Mouse (Mus musculus): Measurements from ENCODE around the gene N4bp1. TPM values are rescaled to one million over a fixed set of nuclear protein-coding genes. Genes with fewer than 3 reads are reported as not detected.

N4bp1 gene
- polyA plus RNA-seq, 1 experiment from 2014 or later, result 5.4 TPM

DNA sequence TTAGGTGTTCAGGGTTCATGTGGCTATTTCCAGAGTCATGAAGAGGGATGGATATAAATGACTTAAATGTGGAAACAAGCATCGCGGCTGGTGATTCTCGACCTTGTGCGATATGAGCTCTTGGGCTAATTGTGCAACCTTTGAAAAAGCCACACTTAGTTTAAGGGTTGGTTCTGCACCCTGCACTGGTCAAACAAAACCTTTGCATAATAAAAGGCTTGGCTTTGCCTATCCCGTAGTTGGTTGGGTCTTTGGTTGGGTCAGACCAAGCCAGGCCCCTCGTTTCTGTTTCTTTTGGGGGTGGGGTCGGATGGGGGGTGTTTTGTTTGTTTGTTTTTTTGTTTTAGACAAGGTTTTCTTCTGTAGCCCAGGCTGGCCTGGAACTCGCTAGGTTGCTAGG lies 17.6 kb upstream of the N4bp1 start:
- no peaks in the 10 kb centered on the region for H3K9me3 ChIP-seq (ENCODE audit: control insufficient read depth)
- no peaks in the 10 kb centered on the region for H3K36me3 ChIP-seq (ENCODE audit: control insufficient read depth, insufficient read depth)
- TF ChIP-seq CTCF (IDR thresholded peaks at IDR 0.05; ENCODE audit: low read depth), result no peak
- no peak overlapping the region for H3K4me2 ChIP-seq (replicated peaks; ENCODE audit: low read depth)
- H3K27ac ChIP-seq (ENCODE audit: low read depth, low read length), result no peak overlapping the region
- no peak overlapping the region for H3K9ac ChIP-seq (ENCODE audit: low read depth, low read length)
- no peaks in the 10 kb centered on the region for H3K4me1 ChIP-seq (replicated peaks; ENCODE audit: control insufficient read depth, insufficient read depth, low read length)
- no peak overlapping the region for H3K4me3 ChIP-seq (ENCODE audit: low read depth, low read length)
- no peak for ATAC-seq
- 76% methylated on average over 8 of the region's 8 CpGs for WGBS
- H3K27me3 ChIP-seq (replicated peaks; ENCODE audit: control insufficient read depth, insufficient read depth, low read length), result no peaks in the 10 kb centered on the region

DNA sequence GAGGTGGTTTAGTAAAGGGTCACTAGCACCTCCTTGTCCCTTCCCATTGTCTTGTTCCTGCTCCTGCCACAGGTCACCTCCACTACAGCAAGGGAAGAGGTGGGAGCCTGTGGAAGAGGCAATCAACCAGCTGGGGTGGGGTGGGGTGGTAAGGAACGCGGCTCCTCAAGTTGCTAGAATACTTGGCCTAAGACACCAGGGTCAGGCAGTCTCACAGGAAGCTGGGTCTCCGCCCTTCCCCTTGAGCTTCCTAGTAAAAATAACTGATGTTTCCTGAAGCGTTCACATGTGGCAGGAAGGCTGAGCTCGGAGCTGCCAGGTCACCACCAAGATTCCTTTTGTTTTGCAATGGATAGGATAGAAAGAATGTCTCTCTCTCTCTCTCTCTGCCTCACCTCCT lies 16.9 kb upstream of the N4bp1 start:
- 36% methylated on average over 5 of the region's 5 CpGs for WGBS
- H3K9ac ChIP-seq (ENCODE audit: low read depth, low read length), result no peak overlapping the region
- H3K27ac ChIP-seq (ENCODE audit: low read depth, low read length), result no peak overlapping the region
- H3K4me3 ChIP-seq (ENCODE audit: low read depth, low read length), result no peak overlapping the region
- H3K9me3 ChIP-seq (ENCODE audit: control insufficient read depth), result no peaks in the 10 kb centered on the region
- H3K4me1 ChIP-seq (replicated peaks; ENCODE audit: control insufficient read depth, insufficient read depth, low read length), result no peaks in the 10 kb centered on the region
- ATAC-seq, result no peak
- no peak for TF ChIP-seq CTCF (IDR thresholded peaks at IDR 0.05; ENCODE audit: low read depth)
- H3K36me3 ChIP-seq (ENCODE audit: control insufficient read depth, insufficient read depth), result no peaks in the 10 kb centered on the region
- H3K4me2 ChIP-seq (replicated peaks; ENCODE audit: low read depth), result no peak overlapping the region
- H3K27me3 ChIP-seq (replicated peaks; ENCODE audit: control insufficient read depth, insufficient read depth, low read length), result no peaks in the 10 kb centered on the region

DNA sequence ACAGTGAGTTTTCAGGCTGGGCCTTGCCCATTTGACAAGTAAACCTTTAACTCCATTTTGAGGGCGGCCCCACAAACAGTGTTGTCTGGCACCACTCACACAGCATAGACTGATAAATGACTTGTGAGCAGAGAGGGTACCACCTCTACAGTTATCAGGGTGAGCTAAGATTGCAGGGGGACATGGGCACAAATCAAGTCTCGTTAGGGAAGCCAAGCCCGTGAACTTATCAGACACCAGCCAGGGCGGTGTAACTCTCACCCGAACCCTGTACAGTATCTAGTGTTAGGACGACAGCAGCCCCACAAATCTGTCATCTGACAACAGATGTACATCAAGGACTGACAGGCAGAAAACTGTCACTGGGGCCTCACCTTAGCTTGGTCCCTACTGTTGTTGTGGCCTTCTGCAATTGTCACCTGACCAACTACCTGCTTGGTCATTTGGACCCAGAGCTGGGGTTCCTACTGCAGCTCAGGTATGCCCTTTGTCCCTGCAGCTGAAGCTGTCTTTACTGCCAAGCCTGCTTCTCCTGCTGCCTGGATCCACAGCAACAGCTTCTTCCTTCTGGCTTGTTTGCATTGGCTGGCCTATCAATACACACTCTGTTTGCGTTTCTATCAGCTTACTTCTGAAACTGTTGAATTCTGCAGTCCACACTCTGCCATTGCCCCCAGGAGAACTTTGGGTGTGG lies 12.8 kb upstream of the N4bp1 start:
- H3K9me3 ChIP-seq (ENCODE audit: control insufficient read depth), result no peaks in the 10 kb centered on the region
- H3K27ac ChIP-seq (ENCODE audit: low read depth, low read length), result peak overlapping the region; percentile 88
- H3K4me3 ChIP-seq (ENCODE audit: low read depth, low read length), result no peak overlapping the region
- H3K36me3 ChIP-seq (ENCODE audit: control insufficient read depth, insufficient read depth), result no peaks in the 10 kb centered on the region
- WGBS, result 36% methylated on average over 7 of the region's 7 CpGs
- TF ChIP-seq CTCF (IDR thresholded peaks at IDR 0.05; ENCODE audit: low read depth), result no peak
- H3K4me1 ChIP-seq (replicated peaks; ENCODE audit: control insufficient read depth, insufficient read depth, low read length), result 0 out of 2 replicates have a peak, but pooled peaks cover 5% of the 10 kb centered on the region
- H3K4me2 ChIP-seq (replicated peaks; ENCODE audit: low read depth), result 0 out of 2 replicates have a peak overlapping the region, but pooled peaks have one; percentile 30
- no peaks in the 10 kb centered on the region for H3K27me3 ChIP-seq (replicated peaks; ENCODE audit: control insufficient read depth, insufficient read depth, low read length)
- H3K9ac ChIP-seq (ENCODE audit: low read depth, low read length), result no peak overlapping the region
- ATAC-seq, result peak; percentile 85

DNA sequence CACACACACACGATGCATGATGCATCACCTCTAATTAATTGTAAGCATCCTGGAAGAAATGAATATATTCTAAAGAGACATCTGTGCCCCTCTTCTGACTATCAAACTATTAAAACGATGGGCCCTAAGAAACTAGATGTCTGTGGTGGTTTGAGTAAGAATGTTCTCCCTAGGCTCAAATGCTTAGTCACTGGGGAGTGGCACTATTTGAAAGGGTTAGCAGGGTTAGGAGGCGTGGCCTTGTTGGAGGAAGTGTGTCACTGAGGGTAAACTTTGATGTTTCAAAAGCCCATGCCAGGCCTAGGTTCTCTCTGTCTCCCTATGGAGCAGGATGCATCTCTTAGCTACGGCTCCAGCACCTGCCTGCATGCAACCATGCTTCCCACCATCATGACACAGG lies 10.3 kb upstream of the N4bp1 start:
- Histone ChIP-seq H3K9ac (ENCODE audit: low read depth, low read length) (no peak overlapping the region), H3K27ac (ENCODE audit: low read depth, low read length) (no peak overlapping the region), H3K9me3 (ENCODE audit: control insufficient read depth) (no peaks in the 10 kb centered on the region), H3K4me3 (ENCODE audit: low read depth, low read length) (no peak overlapping the region), H3K4me1 (replicated peaks; ENCODE audit: control insufficient read depth, insufficient read depth, low read length) (0 out of 2 replicates have a peak, but pooled peaks cover 5% of the 10 kb centered on the region), H3K27me3 (replicated peaks; ENCODE audit: control insufficient read depth, insufficient read depth, low read length) (no peaks in the 10 kb centered on the region), H3K4me2 (replicated peaks; ENCODE audit: low read depth) (no peak overlapping the region), H3K36me3 (ENCODE audit: control insufficient read depth, insufficient read depth) (no peaks in the 10 kb centered on the region)
- ATAC-seq, result no peak
- TF ChIP-seq CTCF (IDR thresholded peaks at IDR 0.05; ENCODE audit: low read depth), result no peak
- WGBS, result 96% methylated on average over 4 of the region's 4 CpGs

DNA sequence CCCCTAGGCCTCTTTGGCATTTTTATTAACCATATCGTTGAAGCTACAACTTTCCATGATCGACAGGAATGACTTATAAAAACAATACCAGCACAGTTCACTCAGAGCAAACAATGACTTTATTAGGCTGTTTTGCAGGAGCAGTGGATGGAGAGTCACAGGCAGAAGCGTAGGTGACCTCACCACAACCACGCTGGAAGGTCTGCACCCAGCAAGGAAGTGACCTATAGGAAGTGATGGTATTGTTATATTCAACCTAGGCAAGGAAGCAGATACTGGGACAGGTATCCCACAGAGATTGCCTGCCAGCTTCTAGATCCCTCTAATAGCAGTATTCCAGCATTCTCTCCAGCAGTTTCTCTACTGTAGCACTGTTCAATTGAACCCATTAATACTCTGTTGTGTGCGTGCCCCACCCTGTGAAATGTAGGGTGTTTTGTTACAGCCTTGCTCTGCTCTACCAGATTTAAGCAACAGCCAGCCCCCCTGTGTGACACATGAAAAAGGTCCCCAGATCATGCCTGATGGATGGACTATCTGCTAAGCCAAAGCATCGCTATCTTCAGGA lies 9.2 kb upstream of the N4bp1 start:
- Histone ChIP-seq H3K9me3 (ENCODE audit: control insufficient read depth) (no peaks in the 10 kb centered on the region), H3K9ac (ENCODE audit: low read depth, low read length) (no peak overlapping the region), H3K4me2 (replicated peaks; ENCODE audit: low read depth) (no peak overlapping the region), H3K4me1 (replicated peaks; ENCODE audit: control insufficient read depth, insufficient read depth, low read length) (0 out of 2 replicates have a peak, but pooled peaks cover 5% of the 10 kb centered on the region), H3K27me3 (replicated peaks; ENCODE audit: control insufficient read depth, insufficient read depth, low read length) (no peaks in the 10 kb centered on the region), H3K36me3 (ENCODE audit: control insufficient read depth, insufficient read depth) (no peaks in the 10 kb centered on the region), H3K4me3 (ENCODE audit: low read depth, low read length) (no peak overlapping the region), H3K27ac (ENCODE audit: low read depth, low read length) (no peak overlapping the region; the same call in 1 of the 2 replicates)
- TF ChIP-seq CTCF (IDR thresholded peaks at IDR 0.05; ENCODE audit: low read depth), result no peak
- no peak for ATAC-seq
- WGBS, result 59% methylated on average over 6 of the region's 6 CpGs

DNA sequence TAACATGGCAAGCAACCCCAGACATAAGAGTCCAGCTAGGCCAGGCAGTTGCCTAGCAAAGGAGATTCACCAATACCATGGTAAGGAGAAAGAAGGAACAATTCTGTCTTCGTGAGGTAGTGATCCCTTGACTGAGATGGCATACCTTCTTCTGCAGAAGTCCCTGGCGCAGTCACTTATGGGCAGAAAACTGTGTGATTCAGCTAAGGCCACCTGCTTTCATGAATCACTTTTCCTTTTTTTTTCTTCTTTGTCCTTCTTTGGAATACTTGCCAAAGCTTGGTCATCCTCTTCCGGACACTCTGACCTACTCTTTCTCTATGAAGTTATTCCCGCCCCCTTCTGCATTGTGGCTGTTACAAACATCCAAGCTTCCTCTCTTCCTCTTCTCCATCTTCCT lies 8.5 kb upstream of the N4bp1 start:
- Histone ChIP-seq H3K27ac (ENCODE audit: low read depth, low read length) (no peak overlapping the region), H3K4me2 (replicated peaks; ENCODE audit: low read depth) (no peak overlapping the region), H3K36me3 (ENCODE audit: control insufficient read depth, insufficient read depth) (no peaks in the 10 kb centered on the region), H3K9me3 (ENCODE audit: control insufficient read depth) (no peaks in the 10 kb centered on the region), H3K27me3 (replicated peaks; ENCODE audit: control insufficient read depth, insufficient read depth, low read length) (no peaks in the 10 kb centered on the region), H3K4me1 (replicated peaks; ENCODE audit: control insufficient read depth, insufficient read depth, low read length) (peaks cover 8% of the 10 kb centered on the region; the same call in 1 of the 2 replicates), H3K4me3 (ENCODE audit: low read depth, low read length) (no peak overlapping the region), H3K9ac (ENCODE audit: low read depth, low read length) (no peak overlapping the region)
- WGBS, result 91% methylated on average over 4 of the region's 4 CpGs
- ATAC-seq, result no peak
- no peak for TF ChIP-seq CTCF (IDR thresholded peaks at IDR 0.05; ENCODE audit: low read depth)
